Mouse (Mus musculus) cerebellum, adult 9-10 months (tissue): ENCODE results near the gene Bckdhb.

Source experiments
- DNase-seq: peaks from one replicate; pipeline ENCODE4 v3.0.0; 2022

Gene Bckdhb

GRCm38 (mm10) chr9:84109777-84110478 lies 185.0 kb downstream of the Bckdhb start:
- DNase-seq, result peak; percentile 60

GRCm38 (mm10) chr9:84110616-84111015 lies 185.7 kb downstream of the Bckdhb start:
- no peak for DNase-seq

- DNase-seq, result no peak
These were observed 187.4 kb downstream of the Bckdhb start for GRCm38 (mm10) chr9:84112319-84112718.

GRCm38 (mm10) chr9:84112842-84113568 lies 188.1 kb downstream of the Bckdhb start:
- no peak for DNase-seq

- DNase-seq, result no peak
These were observed 189.3 kb downstream of the Bckdhb start for GRCm38 (mm10) chr9:84114254-84114653.

- no peak for DNase-seq
These were observed 192.4 kb downstream of the Bckdhb start for GRCm38 (mm10) chr9:84117337-84117736.

- DNase-seq, result no peak
These were observed 200.1 kb downstream of the Bckdhb start for GRCm38 (mm10) chr9:84124996-84125395.

- no peak for DNase-seq
These were observed 205.4 kb downstream of the Bckdhb start for GRCm38 (mm10) chr9:84130338-84130737.

GRCm38 (mm10) chr9:84135062-84135461 lies 210.1 kb downstream of the Bckdhb start:
- no peak for DNase-seq

GRCm38 (mm10) chr9:84137192-84137591 lies 212.2 kb downstream of the Bckdhb start:
- no peak for DNase-seq

- no peak for DNase-seq
These were observed 223.2 kb downstream of the Bckdhb start for GRCm38 (mm10) chr9:84148124-84148523.
